Mouse (Mus musculus) stomach, postnatal 0 days (tissue): Measurements from ENCODE around the gene Zfp672. TPM values are rescaled to one million over a fixed set of nuclear protein-coding genes. Genes with fewer than 3 reads are reported as not detected.
A peak's percentile ranks its signal among the peaks of the same experiment; 100 is the strongest.

ENCODE experiments used
- ATAC-seq: fragments of 200-750 bp; cut with Nextera tagmentation; 2 replicates; pipeline ENCODE4 v1.8.0; 2017; ENCODE audit not compliant: low FRiP score, low TSS enrichment
- DNase-seq: peaks from one replicate; pipeline ENCODE4 v3.0.0-alpha.2; 2016; ENCODE audit warnings: low spot score
- H3K27ac ChIP-seq: fragments of 300-500 bp; sonication (generic); replicated peaks from 2 replicates; pipeline ENCODE4 v1.5.1; 2014; ENCODE audit warnings: mild to moderate bottlenecking, control low read depth
- H3K27me3 ChIP-seq: fragments of 300-500 bp; sonication (generic); 2 replicates; pipeline ENCODE4 v1.6.1; 2014; ENCODE audit warnings: low read length; ENCODE audit not compliant: control insufficient read depth, insufficient read depth
- H3K36me3 ChIP-seq: fragments of 300-500 bp; sonication (generic); 2 replicates; pipeline ENCODE4 v1.6.1; 2014; ENCODE audit warnings: low read length, mixed read lengths; ENCODE audit not compliant: control insufficient read depth, insufficient read depth
- H3K4me1 ChIP-seq: fragments of 300-500 bp; sonication (generic); replicated peaks from 2 replicates; pipeline ENCODE4 v1.6.1; 2014; ENCODE audit warnings: antibody characterized with exemption; ENCODE audit not compliant: control insufficient read depth, insufficient read depth
- H3K4me2 ChIP-seq: fragments of 300-500 bp; sonication (generic); replicated peaks from 2 replicates; pipeline ENCODE4 v1.6.1; 2014; ENCODE audit warnings: low read depth, mild to moderate bottlenecking, control low read depth, moderate library complexity
- H3K4me3 ChIP-seq: fragments of 300-500 bp; sonication (generic); 2 replicates; pipeline ENCODE4 v1.5.1; 2014; ENCODE audit warnings: low read depth, low read length, control low read depth
- H3K9ac ChIP-seq: fragments of 300-500 bp; sonication (generic); 2 replicates; pipeline ENCODE4 v1.6.1; 2014; ENCODE audit warnings: mild to moderate bottlenecking, low read length, control low read depth, mixed read lengths
- H3K9me3 ChIP-seq: fragments of 300-500 bp; sonication (generic); 2 replicates; pipeline ENCODE4 v1.6.1; 2016; ENCODE audit warnings: low read length; ENCODE audit not compliant: control insufficient read depth
- CTCF ChIP-seq: IDR thresholded peaks from 2 replicates; pipeline ENCODE4 v1.5.1; 2016; ENCODE audit warnings: antibody characterized with exemption, low read depth, mild to moderate bottlenecking, moderate library complexity
- EP300 ChIP-seq: optimal IDR thresholded peaks from 2 replicates; pipeline ENCODE3; 2016; ENCODE audit warnings: antibody characterized with exemption
- WGBS: fragments of 180-500 bp; shearing (Covaris S2); extraction: QIAGEN DNeasy Blood & Tissue Kit; methylation state at CpG from one replicate; pipeline ENCODE4 v1.1.7; 2014; 5-methylcytosine and 5-hydroxymethylcytosine counted together
- polyA plus RNA-seq: library from polyadenylated mRNA; unstranded; fragments of >200 nt; fragmentation: Nextera tagmentation; extraction: Ambion mirVana; gene quantifications from 2 replicates; pipeline ENCODE4 v1.2.1, GENCODE M21; 2015

The Zfp672 gene
- polyA plus RNA-seq, 1 experiment from 2014 or later: 78.4 TPM

- under 1% methylated on average over 36 of the region's 36 CpGs for WGBS
- peak overlapping the region; percentile 57 for H3K4me3 ChIP-seq
- TF ChIP-seq CTCF: peak; percentile 96
- TF ChIP-seq EP300: peak; percentile 22
- H3K27ac ChIP-seq: peak overlapping the region; percentile 93
- DNase-seq: peak; percentile 93
- H3K36me3 ChIP-seq: no peaks in the 10 kb centered on the region
- H3K4me2 ChIP-seq: peak overlapping the region; percentile 71
- peak; percentile 89 for ATAC-seq
- no peaks in the 10 kb centered on the region for H3K27me3 ChIP-seq
- H3K9me3 ChIP-seq: no peaks in the 10 kb centered on the region
- H3K9ac ChIP-seq: peak overlapping the region; percentile 67
- H3K4me1 ChIP-seq: no peaks in the 10 kb centered on the region
Measured at GRCm38 (mm10) chr11:58301837-58302754, 28.0 kb downstream of the Zfp672 start.

- no peaks in the 10 kb centered on the region for H3K27me3 ChIP-seq
- TF ChIP-seq CTCF (peak; percentile 80), EP300 (no peak)
- no peak overlapping the region for H3K27ac ChIP-seq
- ATAC-seq (peak; percentile 20; the same call in 1 of the 2 replicates), DNase-seq (peak; percentile 81)
- WGBS: 13% methylated on average over 13 of the region's 13 CpGs
- no peaks in the 10 kb centered on the region for H3K9me3 ChIP-seq
- no peaks in the 10 kb centered on the region for H3K4me1 ChIP-seq
- H3K4me3 ChIP-seq: peak overlapping the region; percentile 57; the same call in 1 of the 2 replicates
- H3K36me3 ChIP-seq: no peaks in the 10 kb centered on the region
- H3K9ac ChIP-seq: no peak overlapping the region
- H3K4me2 ChIP-seq: peak overlapping the region; percentile 71
Measured at GRCm38 (mm10) chr11:58301057-58301456, 29.1 kb downstream of the Zfp672 start.

GRCm38 (mm10) chr11:58297396-58297795 is 32.7 kb downstream of the Zfp672 start:
- H3K4me1 ChIP-seq: no peaks in the 10 kb centered on the region
- H3K27me3 ChIP-seq: no peaks in the 10 kb centered on the region
- no peak for ATAC-seq
- H3K36me3 ChIP-seq: no peaks in the 10 kb centered on the region
- DNase-seq: no peak
- H3K27ac ChIP-seq: no peak overlapping the region
- WGBS: 87% methylated on average over 6 of the region's 6 CpGs
- no peak overlapping the region for H3K4me2 ChIP-seq
- no peak overlapping the region for H3K4me3 ChIP-seq
- no peaks in the 10 kb centered on the region for H3K9me3 ChIP-seq
- TF ChIP-seq EP300 (no peak), CTCF (no peak)
- H3K9ac ChIP-seq: no peak overlapping the region

- no peaks in the 10 kb centered on the region for H3K36me3 ChIP-seq
- TF ChIP-seq CTCF (no peak), EP300 (no peak)
- WGBS: 49% methylated on average over 4 of the region's 4 CpGs
- no peaks in the 10 kb centered on the region for H3K9me3 ChIP-seq
- H3K4me1 ChIP-seq: no peaks in the 10 kb centered on the region
- H3K4me2 ChIP-seq: no peak overlapping the region
- H3K4me3 ChIP-seq: no peak overlapping the region
- H3K27me3 ChIP-seq: no peaks in the 10 kb centered on the region
- DNase-seq (no peak), ATAC-seq (0 out of 2 replicates have a peak, but pooled peaks have one; percentile 51)
- H3K27ac ChIP-seq: no peak overlapping the region
- H3K9ac ChIP-seq: no peak overlapping the region
Measured at GRCm38 (mm10) chr11:58292791-58293190, 37.3 kb downstream of the Zfp672 start.

GRCm38 (mm10) chr11:58290812-58291211 is 39.3 kb downstream of the Zfp672 start:
- ATAC-seq: no peak

More at GRCm38 (mm10) chr11:58290812-58291211, 39.3 kb downstream of the Zfp672 start:
- Histone ChIP-seq H3K27me3 (no peaks in the 10 kb centered on the region), H3K27ac (no peak overlapping the region), H3K36me3 (no peaks in the 10 kb centered on the region), H3K9me3 (no peaks in the 10 kb centered on the region), H3K4me3 (no peak overlapping the region), H3K9ac (no peak overlapping the region), H3K4me1 (no peaks in the 10 kb centered on the region), H3K4me2 (no peak overlapping the region)
- WGBS: 88% methylated on average over 4 of the region's 4 CpGs
- no peak for TF ChIP-seq EP300
- TF ChIP-seq CTCF: no peak
- no peak for DNase-seq
